Mouse (Mus musculus) right cerebral cortex, postnatal 25 days (tissue): ENCODE results near the gene Dusp22.

Source experiments
- DNase-seq: peaks from one replicate; pipeline ENCODE4 v3.0.0; 2022

Dusp22 gene

DNA sequence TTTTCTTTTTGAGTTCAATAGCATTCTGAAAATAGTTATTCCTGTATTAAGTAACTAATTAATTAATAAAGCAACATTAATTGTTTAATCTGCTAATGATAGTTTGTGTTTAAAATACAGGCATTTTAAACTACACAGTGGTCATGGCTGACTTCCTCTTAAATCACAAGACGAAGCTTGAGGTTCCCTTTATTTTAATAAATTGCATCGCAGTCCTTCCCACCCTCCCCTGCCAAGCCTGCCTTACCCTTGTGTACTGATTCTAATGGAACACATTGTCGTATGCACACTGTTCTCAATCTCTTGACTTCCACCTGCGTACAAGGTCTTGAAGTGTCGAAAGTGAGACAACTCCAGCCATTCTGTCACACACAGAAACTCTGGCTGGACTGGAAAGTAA is 14.1 kb downstream of the Dusp22 start:
- DNase-seq, result no peak

DNA sequence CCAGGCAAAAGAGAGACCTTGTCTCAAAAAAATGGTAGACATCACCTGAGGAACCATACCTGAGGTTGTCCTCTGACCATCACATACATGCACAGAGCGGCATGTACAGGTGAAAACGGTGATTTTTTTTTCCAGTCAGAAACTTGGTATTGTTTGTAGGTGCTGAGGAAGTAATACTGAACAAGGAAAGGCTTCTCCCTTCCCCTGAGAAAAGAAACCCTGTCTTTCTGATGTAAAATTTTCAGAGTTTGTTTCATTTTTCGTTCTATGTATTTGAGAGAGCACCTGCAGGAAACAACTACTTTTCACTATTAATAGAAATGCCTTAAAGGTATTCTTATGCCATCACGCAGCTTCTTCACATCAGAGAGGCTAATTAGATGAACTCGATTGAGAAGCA is 19.0 kb downstream of the Dusp22 start:
- no peak for DNase-seq

GRCm38 (mm10) chr13:30681866-30682265 is 22.1 kb downstream of the Dusp22 start:
- DNase-seq, result no peak

GRCm38 (mm10) chr13:30682328-30682727 is 22.5 kb downstream of the Dusp22 start:
- DNase-seq, result no peak

- no peak for DNase-seq
Measured at GRCm38 (mm10) chr13:30684614-30685122, 24.9 kb downstream of the Dusp22 start.

GRCm38 (mm10) chr13:30685957-30686356 is 26.2 kb downstream of the Dusp22 start:
- no peak for DNase-seq

DNA sequence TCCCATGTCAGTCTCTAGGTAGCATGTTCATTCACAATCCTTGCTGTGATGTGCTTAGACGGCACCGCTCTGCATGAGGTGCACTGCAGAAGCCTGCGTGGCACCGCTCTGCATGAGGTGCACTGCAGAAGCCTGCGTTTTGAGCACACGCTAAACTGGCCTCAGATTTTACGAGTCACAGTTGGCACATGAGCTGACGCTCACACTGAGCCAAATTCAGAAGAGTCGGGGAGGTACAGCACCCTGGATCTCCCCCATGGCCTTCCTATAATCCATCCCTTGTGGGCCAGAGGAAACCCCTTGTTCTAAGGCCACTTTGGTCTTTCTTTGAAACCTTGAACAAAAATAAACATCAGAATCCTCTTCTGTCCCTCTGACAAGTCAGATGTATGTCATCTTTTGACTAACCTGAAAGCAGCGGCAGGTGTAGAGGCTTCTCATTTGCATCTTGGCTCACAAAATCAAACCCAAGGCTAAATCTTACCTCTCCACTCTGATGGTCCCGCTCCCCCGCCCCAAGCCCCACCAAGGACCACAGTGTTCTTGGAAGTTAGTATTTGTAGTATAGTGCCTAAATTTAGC is 28.3 kb downstream of the Dusp22 start:
- no peak for DNase-seq

DNA sequence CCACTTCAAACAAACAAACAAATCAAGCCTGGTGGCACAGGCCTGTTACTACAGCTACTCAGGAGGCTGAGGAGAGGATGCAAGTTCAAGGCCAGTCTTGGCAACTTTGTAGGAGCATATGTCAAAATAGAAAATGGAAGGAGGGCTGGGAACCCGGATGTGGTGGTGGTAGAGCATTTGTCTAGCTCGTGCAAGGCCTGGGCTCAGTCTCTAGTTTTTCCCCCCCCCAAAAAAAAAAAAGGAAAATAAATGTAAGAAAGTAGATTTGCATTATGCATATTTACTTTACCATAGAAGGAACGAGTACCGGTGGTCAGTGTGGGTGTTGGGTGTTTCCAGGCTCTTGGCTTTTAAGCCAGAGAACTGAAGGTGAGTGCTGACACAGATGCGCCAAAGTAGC is 29.7 kb downstream of the Dusp22 start:
- DNase-seq, result no peak

GRCm38 (mm10) chr13:30691441-30692292 is 31.9 kb downstream of the Dusp22 start:
- DNase-seq, result no peak

- DNase-seq, result no peak
Measured at GRCm38 (mm10) chr13:30692644-30693385, 33.0 kb downstream of the Dusp22 start.

DNA sequence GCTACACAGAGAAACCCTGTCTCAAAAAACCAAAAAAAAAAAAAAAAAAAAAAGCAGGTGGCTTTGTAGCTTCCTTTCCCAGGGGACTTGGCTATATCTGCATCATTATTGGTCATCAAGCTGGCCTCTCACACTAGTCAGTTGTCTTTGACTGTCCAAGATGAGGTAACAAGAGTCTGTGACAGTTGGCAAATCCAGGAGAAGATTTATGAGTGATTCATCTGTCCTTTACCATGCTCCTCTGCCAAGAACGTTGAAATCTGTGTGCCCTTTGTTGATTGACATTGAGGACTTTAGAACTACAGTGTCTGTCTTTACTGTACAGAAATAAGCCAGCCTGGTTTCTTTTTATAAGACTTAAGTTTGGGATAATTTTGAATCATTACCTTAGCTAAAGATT is 35.4 kb downstream of the Dusp22 start:
- DNase-seq, result no peak

- DNase-seq, result no peak
Measured at GRCm38 (mm10) chr13:30695890-30696289, 36.1 kb downstream of the Dusp22 start.

DNA sequence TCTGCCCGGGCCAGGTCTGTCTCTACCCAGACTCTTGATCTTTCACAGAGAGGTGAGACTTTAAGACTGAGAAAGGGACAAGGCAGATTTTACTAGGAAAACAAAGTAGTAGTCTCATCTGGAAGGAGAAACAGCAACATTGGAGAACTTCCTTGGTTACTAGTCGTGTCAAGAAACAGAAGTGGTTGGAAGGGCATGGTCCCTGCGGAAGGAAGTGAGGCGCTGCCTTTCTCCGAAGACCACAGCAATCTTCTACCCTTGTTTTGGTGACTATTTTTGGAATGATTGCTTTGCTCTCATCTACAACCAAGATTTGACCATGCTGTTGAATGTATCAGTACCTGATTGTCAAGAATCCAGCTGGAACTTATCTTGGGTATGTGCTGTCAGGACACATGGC is 38.1 kb downstream of the Dusp22 start:
- DNase-seq, result no peak

DNA sequence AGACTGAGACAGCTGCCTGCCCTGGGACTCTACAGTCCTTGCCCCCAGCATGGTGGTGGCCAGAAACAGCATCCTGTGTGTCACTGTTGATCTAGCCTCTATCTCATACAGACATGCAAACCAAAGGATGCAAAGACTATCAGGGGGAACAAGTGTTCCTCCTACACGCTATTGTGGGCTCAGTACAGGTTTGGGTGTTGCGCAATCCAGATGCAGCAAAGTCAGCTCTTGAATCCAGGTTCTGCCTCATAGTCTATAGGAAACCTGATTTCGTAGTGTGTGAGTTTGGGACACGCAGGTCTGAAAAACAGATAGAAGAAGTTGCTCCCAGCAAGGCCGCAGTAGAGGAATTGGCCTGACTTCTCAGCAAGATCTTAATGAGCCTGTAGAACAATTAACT is 42.9 kb downstream of the Dusp22 start:
- no peak for DNase-seq

GRCm38 (mm10) chr13:30704246-30705095 is 44.7 kb downstream of the Dusp22 start:
- DNase-seq, result no peak

DNA sequence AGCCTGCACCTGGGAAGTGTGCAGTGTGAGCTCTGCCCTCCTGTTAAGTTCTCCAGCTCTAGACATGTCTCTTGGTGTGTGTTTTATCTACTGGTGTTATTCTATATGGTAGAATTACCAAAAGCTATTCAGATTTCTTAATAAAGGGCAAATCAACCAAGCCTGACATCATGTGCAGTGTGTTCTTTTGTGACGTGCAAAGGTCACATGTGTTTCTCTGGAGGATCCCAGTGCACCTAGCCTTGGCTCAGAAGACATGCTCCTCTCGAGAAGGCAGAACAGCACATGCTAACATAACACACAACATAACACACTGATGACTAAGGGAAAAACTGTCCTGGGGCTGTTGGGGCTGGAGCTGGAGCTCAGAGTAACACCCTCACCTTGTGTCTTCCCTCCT is 51.3 kb downstream of the Dusp22 start:
- DNase-seq, result no peak

DNA sequence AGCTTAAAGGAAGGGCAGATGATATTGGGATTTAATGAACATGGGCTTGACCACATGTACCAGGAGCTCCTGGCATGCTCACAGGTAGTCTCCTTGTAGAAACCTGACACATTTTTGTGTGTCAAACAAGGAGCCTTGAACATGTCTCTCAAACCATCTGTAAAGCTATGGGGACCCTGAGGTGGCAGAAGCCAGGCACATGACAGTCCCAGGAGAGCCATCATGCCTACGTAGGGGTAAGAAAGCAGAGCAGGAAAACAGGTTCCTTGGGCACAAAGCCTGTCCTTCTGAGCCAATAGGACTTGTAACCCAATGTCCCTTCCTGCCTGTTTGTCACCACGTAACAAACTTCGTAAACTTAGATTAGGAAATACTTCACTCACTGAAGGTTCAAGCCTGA is 51.9 kb downstream of the Dusp22 start:
- no peak for DNase-seq

- DNase-seq, result no peak
Measured at GRCm38 (mm10) chr13:30712280-30712679, 52.5 kb downstream of the Dusp22 start.

GRCm38 (mm10) chr13:30713621-30714020 is 53.8 kb downstream of the Dusp22 start:
- no peak for DNase-seq

GRCm38 (mm10) chr13:30714552-30714951 is 54.8 kb downstream of the Dusp22 start:
- no peak for DNase-seq

- no peak for DNase-seq
Measured at GRCm38 (mm10) chr13:30715060-30715459, 55.3 kb downstream of the Dusp22 start.

DNA sequence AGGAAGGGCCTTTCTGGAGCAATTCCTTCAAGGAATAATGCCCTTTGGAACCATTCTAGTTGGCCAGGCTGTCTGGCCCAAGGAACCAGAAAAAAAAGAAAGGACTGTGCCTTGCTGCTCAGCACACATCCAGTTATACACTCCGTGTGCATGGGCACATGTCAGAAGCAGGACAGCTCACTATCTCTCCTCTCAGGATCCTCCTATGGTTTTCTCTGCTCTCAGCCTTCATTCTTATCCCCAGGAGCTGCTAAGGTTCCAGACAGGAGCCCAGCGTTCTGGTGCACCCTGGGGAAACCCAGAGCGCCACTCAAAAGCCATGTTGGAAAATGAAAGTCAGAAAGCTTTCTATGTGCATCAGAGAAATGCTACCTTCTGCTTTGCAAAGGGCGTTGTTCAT is 55.8 kb downstream of the Dusp22 start:
- no peak for DNase-seq

GRCm38 (mm10) chr13:30716611-30717010 is 56.8 kb downstream of the Dusp22 start:
- no peak for DNase-seq
